Mouse (Mus musculus) liver (tissue): ENCODE measurements around the gene Bcl2l11.

Experiments
- DNase-seq: peaks from one replicate; pipeline ENCODE4 v3.0.0-alpha.2; 2020; ENCODE audit warnings: mixed read lengths

Bcl2l11 gene

DNA sequence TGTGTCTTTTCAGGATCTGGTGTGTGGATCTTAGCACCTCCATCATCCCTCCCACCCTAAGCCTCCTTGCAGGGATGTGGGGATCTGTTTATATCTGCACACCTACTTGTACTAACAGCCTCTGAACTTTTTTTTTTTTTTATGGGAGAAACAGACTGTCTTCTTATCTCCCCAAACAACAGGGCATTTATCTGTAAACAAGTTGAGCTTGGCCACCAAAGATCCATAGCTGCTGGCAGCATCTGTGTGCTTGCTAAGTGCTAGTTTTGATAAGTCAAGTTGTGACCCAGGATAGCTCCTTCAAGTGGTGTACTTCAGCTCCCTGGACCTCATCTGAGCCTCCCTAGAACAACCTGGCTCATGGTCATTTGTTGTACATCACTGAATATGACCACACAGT, 18.2 kb downstream of the Bcl2l11 start:
- peak; percentile 40 for DNase-seq

DNA sequence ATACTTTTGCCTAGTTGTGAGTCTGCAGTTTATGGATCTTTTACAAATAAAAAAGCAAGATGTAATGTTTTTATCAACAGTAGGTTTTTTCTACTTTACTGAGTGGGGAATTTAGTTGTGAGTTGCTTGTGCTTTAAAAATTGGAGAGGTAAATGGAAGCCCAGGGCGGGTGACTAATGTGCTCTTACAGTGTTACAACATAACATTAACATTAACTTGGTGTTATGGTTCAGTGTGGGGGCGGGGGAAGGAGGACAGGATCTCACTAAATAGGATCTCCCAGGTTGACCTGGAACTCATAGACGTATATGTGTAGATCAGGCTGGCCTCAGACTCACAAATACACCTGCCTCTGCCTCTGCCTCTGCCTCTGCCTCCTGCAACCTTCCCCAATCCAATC, 19.6 kb downstream of the Bcl2l11 start:
- DNase-seq: no peak

DNA sequence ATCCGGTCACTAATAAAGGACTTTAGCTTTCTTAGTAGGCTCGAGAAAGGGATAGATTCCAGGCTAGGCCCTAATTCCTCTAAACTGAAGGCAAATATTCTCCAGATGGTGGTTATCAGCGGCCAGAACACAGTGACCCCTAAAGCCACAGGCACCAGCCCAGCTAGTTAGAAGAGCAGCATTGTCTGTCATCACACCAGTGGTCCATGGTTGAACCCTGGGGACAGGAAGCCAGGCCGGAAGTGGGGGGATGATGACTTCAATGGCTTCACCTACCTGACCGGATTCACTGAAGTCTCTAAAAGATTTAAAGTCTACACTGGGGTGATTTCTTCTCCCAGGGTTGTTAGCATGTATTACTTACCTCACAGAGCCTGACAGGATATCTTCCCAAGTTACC, 23.8 kb downstream of the Bcl2l11 start:
- DNase-seq: no peak

DNA sequence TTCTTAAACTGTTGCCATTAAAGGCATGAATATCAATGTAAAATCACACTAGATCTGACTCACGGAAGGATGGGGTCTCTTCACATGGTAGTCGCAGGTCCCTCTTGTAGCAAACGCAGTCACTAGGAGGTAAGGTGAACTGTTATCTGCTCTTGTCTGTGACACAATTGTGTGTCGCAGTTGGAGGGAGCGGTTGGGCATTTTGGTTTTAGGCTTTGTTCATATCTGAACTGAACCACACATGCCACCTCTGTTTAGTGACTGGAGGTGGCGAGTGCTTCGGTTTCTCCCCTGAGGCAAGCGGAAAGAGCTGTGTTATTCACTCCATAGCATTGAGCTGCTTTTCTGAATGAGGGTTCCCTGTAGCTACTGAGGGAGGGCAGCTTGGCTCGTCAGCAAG, 26.4 kb downstream of the Bcl2l11 start:
- DNase-seq: no peak

DNA sequence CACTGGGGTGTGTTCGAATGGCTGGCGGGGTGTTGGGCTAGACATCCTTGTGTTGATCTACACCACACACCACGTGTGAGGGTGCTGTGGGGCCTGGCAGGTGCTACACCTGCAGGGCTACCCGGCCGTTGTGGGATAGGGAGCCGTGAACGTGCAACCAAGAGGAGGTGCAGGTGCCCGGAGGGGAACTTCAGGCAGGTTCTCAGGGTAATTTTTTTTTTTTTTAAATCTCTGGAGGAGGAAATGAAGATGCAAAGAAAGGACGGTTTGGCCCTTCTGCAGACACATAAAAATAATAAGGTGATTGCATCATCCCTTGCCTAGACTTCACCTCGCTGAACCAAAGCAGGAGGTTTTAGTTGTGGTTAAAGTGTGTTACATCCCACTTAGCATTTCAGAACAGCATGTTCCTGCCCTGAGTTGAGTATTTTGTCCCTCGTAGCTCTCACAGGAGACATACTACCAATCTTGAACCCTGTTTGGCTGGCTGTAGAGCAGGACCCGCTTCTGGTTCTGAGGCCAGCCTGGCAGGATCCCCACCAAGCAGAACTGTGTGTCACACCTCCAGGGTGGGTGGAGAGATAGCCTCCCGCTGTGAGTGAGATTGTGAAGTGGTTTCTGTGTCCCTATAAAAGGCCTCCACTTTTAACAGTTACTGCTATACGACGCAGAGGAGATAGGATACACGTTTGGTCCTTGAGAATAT, 27.2 kb downstream of the Bcl2l11 start:
- DNase-seq: no peak

DNA sequence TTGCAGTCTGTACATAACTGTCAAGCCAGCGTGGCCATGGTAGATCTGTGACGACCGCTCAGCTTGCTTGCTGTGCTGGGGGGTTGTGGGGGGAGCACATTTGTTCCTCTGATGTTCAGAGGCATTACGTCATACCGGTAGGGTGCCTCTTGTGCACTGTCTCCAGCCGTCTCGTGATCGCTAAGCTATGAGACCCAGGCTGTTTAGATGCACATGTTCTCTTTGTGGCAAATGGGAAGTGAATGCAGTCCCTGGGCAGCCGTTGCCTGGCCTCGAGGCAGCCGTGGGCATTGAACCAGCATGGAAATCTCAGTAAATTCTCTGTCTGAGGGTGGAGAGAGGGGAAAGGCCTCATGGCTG, 27.7 kb downstream of the Bcl2l11 start:
- no peak for DNase-seq

DNA sequence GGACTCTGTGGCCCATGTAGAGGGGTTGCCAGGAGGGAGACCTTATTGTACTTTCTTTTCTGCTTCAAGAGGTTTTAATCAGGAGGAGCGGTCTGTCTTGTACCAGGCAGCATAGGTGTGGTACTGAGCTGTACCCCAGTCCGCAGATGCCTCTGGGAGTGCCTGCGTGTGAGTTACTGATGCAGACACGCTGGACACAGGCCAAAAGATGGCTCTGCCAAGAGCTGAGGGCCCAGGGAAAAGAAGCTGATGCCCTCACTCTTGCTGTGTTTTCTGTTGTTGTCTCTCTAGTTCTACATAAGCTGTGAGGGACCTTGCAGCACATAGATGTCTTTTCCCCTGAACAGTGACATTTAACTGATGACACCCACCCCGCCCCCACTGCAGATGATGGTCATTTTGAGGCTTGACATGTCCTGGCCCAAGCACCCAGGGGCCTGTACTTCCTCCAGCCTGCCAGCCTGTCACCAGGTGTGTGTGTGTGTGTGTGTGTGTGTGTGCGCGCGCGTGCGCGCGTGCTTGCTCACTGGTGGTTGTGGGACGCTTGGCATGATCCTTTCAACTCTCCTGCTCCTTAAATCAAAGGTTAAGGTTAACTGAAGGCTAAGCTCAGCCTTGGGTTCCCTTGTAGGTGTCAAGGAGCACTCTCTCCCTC, 29.7 kb downstream of the Bcl2l11 start:
- no peak for DNase-seq

DNA sequence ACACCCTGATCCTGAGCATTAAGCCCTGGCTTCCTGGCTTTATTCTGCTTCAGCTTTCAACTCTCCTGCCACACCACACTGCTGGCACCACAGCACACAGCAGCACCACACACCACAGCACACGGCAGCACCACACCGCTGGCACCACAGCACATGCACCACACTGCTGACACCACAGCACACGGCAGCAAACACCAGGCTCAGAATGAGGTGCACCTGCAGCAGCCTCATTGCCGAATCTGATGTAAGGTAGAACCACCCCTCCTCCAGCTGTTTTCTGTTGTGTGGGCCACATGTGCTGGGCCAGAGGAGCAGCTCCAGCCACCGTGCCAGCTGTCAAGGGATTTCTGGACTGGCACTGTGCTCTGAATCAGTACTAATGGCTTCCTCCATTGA, 30.2 kb downstream of the Bcl2l11 start:
- no peak for DNase-seq

DNA sequence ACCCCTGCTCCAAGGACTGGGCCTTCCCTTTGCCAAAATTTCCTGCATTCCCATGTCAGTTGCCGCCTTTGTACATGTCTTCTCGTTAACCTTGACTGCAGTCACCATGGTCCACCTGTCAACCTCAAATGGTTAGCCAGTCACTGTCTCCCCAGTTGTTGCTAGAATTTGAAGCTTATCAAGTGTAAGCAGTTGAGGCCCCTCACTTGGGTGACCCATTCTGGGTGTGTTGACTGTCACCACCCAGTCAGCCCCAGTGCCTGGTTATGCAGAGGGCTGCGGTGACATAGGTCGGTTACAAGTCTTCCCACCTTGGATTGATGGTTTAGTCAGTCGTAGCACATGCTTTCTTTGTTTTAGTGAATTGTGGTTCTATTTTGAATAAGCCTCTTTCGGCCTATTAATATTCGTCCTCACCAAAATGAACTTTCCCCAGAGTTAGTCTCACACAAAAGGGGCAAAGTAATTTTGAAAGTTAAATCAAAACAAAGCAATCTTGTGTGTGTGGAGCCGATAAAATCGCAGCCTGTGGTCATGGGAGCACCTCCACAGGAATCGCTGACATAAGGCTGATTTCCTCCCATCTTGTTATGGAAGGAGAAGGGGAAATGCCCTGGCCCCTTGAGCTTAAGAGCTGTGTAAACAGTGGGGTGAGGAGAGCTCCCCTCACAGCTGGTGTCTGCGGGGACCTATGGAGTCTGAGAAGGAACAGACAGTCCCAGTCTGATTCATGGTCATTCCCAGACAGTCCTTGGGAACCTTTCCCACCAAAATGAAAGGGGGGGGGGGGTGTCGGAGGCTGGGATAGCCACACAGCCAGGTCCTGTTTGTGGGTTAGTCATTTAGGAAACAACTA, 30.9 kb downstream of the Bcl2l11 start:
- DNase-seq: peak; percentile 73

DNA sequence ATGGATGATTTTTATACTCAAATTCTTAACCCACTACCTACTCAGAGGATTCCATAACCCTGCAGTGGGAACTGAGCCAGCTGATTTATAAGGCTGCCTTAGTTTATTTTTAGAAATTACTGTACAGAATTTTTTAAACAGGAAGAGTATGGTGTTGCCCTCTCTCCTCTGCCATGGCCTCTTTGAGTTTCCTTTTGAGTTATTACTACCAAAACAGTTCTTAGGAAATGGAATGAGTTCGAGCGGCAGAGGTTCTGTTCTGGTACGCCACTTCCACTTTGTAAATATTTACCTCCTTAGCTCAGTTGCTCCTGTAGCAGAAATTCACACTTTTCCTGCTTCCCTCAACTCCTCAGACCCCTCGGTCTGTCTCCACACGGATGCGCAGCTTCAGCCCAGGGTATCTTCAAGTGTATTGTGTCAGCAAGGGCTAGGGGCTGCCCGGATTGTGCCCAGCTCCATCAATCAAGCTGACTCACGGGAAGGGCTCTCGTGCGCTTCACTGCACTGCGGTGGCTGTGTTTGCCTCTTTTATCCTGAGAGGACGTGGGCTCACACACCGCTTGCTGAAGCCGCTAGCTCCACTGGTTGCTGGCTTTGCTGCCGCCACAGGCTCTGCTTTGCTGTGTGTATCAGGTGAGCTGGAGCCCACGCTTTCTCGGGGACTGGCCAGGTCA, 33.0 kb downstream of the Bcl2l11 start:
- no peak for DNase-seq

DNA sequence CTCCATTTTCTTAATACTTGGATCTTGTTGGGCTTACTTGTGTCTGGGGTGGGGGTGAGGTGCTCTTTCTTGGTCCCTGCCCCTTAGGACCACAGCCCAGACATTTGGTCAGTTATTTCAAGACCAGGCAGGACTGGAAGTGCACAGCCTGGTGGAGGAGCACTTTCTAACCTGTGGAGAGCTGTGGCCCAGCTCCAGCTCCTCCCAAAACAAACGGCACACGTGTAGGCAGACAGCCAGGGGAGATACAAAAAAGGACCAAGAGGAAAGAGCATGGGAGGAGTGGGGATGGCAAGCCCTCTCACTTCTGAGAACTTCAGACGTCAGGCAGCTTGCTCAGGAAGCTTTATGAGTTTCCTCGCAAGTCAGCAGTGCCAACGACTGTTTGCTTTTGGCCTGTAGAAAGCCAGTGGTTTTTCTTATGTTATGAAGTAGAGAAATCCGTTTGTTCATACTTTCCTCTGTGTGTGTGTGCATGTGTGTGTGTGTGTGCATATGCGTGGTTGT, 33.8 kb downstream of the Bcl2l11 start:
- no peak for DNase-seq

DNA sequence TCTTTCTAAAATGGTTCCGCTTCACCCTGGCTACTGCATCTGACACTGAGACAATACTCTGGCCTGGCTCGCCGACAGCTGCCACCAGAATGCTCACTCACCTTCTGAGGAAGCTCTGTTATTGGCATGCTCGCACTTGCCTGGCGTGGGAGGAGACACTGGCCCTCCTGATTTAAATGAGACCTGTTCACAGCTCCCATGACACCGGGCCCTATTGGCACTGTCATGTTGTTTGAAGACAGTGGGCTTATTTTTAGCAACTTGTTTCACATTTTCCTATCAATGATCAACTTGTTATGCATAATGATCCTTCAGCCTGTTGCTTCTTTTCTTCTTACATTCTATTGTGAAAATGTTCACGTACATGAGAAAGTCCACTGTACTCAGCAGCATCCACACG, 37.3 kb downstream of the Bcl2l11 start:
- no peak for DNase-seq

DNA sequence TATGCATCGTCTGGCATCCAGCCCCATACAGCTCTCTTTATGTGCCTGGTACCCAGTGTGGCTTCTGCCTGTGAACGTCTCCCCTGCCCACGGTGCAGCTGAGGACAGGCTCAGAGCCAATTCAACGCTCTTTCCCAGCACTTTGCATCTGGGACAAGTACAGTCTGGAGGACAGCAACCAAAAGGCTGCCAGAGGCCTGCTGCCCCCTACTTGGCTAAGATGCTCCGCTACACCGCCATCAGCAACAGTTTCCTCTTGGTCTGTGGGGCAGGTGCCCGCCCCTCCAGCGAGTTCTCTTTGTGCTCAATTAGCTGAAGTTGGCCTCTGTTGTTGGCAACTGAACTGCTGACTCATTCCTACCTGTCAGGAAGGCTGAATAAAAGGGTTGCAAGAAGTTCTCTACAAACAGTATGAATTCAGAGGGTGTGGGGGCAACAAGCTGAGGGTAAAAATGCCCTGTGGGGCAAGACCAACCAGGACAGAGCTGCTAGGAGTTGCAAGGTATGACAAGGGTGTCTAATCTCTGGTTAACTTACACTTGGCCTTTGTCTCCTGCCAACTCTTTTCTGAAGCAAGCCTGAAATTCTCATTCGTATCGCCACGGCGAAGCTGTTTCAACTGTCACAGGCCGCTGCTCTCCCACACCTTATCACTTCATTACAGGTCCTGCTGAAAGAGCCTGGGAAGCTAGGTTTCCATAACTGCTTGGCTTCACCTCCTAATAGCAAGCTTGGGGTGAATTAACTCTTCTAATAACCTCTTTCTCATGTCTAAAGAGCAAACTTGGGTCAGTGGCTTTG, 41.0 kb downstream of the Bcl2l11 start:
- peak; percentile 64 for DNase-seq

DNA sequence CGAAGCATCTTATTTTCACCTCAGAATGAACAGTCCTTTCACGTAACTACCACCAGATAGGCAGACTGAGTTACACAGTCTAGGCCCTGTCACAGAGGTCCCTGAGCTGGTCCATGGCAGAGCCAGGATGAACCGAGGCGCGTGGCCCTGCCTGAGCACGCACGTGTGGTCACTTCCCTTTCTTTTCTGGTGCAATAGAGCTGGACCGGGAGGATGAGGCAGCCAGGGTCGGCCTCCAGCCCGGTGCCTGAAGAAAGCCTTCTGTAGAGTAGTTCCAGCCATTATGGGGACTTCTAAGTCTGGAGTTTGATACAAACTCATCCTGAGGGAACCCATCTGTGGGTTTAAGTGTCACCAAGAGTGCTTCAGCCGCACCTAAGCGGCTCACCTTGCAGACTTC, 42.1 kb downstream of the Bcl2l11 start:
- no peak for DNase-seq

DNA sequence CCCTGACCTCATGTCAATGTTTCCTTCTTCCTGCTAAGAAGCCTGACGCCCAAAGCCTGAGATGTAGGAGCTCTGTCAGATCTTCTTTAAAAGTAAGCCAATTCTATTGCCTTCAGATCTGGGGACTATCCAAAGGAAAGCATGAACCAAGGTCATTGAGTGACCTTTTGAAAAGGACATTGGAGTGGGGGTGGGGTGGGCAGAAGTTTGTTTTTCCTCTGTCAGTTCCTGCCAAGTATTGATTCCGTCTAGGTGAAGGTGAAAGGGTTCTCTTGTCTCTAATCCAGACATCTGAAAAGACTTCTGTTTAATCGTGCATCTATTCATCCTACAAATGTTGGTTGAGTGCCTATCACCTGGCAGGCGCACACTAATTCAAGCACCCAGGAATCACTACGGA, 43.6 kb downstream of the Bcl2l11 start:
- no peak for DNase-seq

DNA sequence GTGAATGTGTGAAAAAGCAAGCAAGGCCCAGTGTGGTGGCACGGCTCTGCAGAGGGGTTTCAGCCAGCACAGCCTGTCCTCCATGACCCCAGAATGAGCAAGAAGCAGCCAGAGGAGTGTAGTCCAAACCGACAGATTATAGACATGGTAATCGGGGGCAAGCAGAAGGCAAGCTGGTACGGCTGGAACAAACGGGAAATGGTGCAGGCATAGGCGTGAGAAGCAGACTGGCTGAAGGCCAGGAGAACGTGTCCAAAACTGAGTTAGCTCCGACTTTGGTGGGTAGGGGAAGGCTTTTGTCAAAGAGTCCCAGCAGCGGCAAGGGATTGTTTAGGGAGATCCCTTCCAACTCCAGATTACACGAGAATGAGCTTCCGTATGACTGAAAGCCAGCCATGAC, 44.1 kb downstream of the Bcl2l11 start:
- no peak for DNase-seq

DNA sequence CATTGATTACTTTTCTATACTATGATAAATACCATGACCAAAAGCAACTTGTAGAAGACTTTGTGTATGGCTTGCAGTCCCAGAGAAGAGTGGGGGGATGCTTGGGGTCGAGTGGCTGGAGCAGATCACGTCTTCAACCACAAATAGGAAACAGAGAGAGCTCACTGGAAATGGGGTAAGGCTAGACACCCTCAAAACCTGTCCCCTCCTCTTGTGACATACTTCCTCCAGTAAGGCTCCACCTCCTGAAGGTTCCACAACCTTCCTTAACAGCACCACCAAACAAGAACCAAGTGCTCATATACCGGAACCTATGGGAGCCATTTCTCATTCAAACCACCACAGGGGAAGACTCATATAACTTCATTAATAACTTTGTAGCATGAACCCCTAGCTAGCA, 44.8 kb downstream of the Bcl2l11 start:
- no peak for DNase-seq

DNA sequence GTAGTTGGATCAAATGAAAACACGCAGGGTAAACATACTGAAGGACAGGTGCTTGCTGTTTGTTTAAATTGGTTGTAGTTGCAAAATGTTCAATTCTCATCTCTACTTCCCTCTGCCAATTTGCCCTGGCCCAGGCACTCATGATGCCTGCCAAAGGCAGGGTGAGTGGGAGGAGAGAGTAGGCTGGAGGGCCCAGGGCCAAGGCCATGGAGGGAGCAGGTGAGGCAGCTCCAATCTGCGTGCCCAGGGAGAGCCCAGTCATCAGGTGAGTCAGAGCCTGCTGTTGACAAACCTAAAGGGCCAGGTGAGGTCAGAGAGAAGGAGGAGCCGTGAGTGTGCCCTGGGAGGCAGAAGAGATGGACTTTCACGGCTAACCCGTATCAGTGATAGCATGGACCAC, 46.4 kb downstream of the Bcl2l11 start:
- no peak for DNase-seq

DNA sequence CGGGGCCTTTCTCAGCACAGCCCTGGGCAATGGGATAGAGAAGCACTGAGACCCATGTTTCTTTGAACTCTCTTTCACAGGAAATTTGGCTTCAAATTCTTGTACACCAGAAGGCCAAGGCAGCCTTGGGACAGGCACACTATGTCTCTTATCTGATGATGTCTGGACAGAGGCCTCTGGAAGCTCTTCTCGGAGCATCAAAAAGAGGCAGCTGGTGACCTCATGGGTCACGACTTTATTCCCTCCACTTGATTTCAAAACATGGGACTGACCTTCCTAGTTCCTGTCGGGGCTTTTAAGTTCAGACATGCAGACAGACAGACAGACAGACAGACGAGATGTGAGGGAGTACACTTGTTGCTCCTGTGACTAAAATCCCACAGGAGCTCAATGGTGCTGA, 48.3 kb downstream of the Bcl2l11 start:
- DNase-seq: no peak

DNA sequence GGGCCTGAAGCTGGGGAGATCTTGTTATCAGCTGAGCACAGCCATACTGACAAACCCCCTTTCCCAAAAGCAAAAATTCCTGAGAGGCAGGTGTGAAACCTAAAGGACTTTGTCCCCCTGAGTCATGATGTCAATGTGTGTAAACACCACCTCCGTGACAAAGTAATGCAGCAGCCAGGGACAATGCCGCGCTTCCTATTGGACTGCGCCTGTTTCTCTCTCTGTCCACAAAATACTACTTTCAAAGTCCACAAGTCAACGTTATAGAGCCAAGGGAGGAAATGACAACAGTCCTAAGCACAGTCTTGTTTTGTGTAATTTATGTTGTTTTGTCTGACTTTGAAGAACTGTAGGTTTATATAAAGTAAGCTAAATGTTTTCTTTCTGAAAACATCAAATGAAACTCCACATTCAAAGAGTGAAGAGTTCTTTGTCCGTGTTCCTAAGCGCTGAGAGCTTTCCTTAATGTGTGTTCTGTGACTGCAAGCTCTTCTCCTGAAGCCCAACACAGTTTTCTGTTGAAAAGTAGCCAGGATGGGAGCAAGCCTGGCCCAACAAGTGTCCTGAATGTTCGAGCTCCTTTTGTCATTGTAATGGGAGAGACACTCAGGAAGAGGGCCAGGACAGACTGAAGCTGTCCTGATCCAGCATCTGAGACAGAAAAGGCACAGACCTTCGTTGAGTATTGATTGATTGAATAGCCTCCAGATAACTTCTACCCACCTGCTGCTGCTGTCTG, 48.9 kb downstream of the Bcl2l11 start:
- no peak for DNase-seq

DNA sequence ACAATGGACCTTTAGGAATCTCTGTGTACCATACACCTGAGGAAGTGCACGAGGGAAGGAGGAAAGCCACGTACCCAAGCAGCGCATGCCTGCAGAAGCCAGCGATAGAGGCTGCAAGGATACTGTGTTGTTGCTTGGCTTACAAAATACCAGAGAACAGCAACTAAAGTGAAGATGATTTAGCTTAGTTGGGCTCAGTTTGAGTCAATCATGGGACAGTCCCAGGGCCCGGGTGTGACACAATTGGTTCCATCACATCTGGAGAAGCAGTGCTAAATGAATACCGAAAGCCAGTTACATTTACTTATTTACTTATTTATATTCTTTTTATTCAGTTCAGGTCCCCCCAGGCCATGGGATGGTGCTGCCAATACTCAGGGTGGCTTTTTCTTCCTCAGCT, 49.8 kb downstream of the Bcl2l11 start:
- DNase-seq: no peak
